Mouse (Mus musculus) C2C12 (cell line): ENCODE data around the gene Mybbp1a. TPM values are rescaled to one million over a fixed set of nuclear protein-coding genes. Genes with fewer than 3 reads are reported as not detected.

Experiments used
- H3K27me3 ChIP-seq: one replicate; pipeline ENCODE4 v1.6.1; 2011; ENCODE audit not compliant: control insufficient read depth, insufficient read depth, insufficient read length
- H3K36me3 ChIP-seq: one replicate; pipeline ENCODE4 v1.6.1; 2011; ENCODE audit not compliant: control insufficient read depth, insufficient read depth
- H3K4me3 ChIP-seq: one replicate; pipeline ENCODE4 v1.5.1; 2011; ENCODE audit warnings: mild to moderate bottlenecking, control low read depth; ENCODE audit not compliant: poor library complexity, insufficient read depth, severe bottlenecking
- H3K79me2 ChIP-seq: one replicate; pipeline ENCODE4 v1.6.1; 2011; ENCODE audit not compliant: control insufficient read depth, insufficient read depth
- H3K79me3 ChIP-seq: one replicate; pipeline ENCODE4 v1.6.1; 2011; ENCODE audit warnings: low read depth, control low read depth
- H3ac ChIP-seq: one replicate; pipeline ENCODE3; 2011; ENCODE audit warnings: low read depth; ENCODE audit not compliant: control insufficient read depth, insufficient read length
- CEBPB ChIP-seq: IDR thresholded peaks from one replicate; pipeline ENCODE4 v1.6.1; 2011; ENCODE audit warnings: low read depth, mild to moderate bottlenecking, control low read depth, moderate library complexity
- CTCF ChIP-seq: IDR thresholded peaks from one replicate; pipeline ENCODE4 v1.5.1; 2011; ENCODE audit not compliant: control insufficient read depth, insufficient read depth, insufficient read length
- FOSL1 ChIP-seq: IDR thresholded peaks from one replicate; pipeline ENCODE4 v1.8.0; 2011; ENCODE audit warnings: mild to moderate bottlenecking, low read length; ENCODE audit not compliant: poor library complexity, insufficient read depth, severe bottlenecking
- MAX ChIP-seq: IDR thresholded peaks from one replicate; pipeline ENCODE4 v1.6.1; 2011; ENCODE audit warnings: mild to moderate bottlenecking, control low read depth
- MYOD1 ChIP-seq: IDR thresholded peaks from one replicate; pipeline ENCODE4 v1.6.1; 2011; ENCODE audit warnings: low read depth; ENCODE audit not compliant: control insufficient read depth, insufficient read length
- MYOG ChIP-seq: IDR thresholded peaks from one replicate; pipeline ENCODE4 v1.6.1; 2011; ENCODE audit not compliant: control insufficient read depth, insufficient read length; ENCODE audit errors: extremely low read depth
- USF1 ChIP-seq: IDR thresholded peaks from one replicate; pipeline ENCODE4 v1.6.1; 2011; ENCODE audit warnings: low read depth, mild to moderate bottlenecking, control low read depth, moderate library complexity
- polyA plus RNA-seq: library from polyadenylated mRNA; unstranded; fragments of >200 nt; fragmentation: generic; extraction: Trizol; gene quantifications from one replicate; pipeline ENCODE4 v1.2.1, GENCODE M21; 2012; ENCODE audit warnings: missing spikeins

Mybbp1a gene
- polyA plus RNA-seq, 1 experiment, result 230 TPM

DNA sequence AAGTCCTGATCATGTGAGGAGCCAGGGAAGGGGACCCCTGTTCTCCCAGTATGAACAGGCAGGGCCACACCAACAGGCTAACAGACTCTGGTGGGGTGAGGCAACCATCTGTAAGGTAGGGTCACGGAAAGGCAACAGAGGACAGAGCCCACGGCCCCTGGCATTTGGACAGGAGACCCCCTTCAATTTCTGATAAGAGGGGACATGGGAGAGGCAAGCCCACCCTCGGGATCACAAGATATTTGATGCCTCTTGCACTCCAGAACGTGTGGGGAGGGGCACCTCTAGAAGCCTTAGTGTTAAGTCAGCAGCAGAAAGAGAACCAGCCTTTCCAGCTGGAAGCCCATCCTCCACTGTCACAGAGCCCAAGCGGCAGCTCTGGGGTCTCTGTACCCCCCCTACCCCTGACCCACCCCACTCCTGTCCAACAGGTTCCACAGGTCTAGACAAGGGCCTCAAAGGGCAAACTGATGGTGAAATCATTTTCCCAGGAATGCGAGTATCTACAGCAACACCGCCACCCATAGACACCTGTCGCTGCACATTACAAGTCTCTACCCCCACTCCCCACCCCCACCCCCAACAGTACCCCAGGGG lies 35.0 kb upstream of the Mybbp1a start:
- Histone ChIP-seq H3K36me3 (no peaks in the 10 kb centered on the region), H3K4me3 (no peak overlapping the region), H3K27me3 (peaks cover 90% of the 10 kb centered on the region), H3ac (no peak overlapping the region), H3K79me2 (no peaks in the 10 kb centered on the region), H3K79me3 (no peaks in the 10 kb centered on the region)
- no peak for TF ChIP-seq USF1
- TF ChIP-seq MYOD1, result no peak

GRCm38 (mm10) chr11:72407081-72407480 lies 34.1 kb upstream of the Mybbp1a start:
- Histone ChIP-seq H3K79me2 (no peaks in the 10 kb centered on the region), H3K27me3 (peaks cover 89% of the 10 kb centered on the region), H3ac (no peak overlapping the region), H3K79me3 (no peaks in the 10 kb centered on the region), H3K4me3 (no peak overlapping the region), H3K36me3 (no peaks in the 10 kb centered on the region)
- TF ChIP-seq USF1 (no peak), FOSL1 (no peak), CEBPB (no peak), MAX (no peak), CTCF (no peak), MYOG (no peak), MYOD1 (no peak)

DNA sequence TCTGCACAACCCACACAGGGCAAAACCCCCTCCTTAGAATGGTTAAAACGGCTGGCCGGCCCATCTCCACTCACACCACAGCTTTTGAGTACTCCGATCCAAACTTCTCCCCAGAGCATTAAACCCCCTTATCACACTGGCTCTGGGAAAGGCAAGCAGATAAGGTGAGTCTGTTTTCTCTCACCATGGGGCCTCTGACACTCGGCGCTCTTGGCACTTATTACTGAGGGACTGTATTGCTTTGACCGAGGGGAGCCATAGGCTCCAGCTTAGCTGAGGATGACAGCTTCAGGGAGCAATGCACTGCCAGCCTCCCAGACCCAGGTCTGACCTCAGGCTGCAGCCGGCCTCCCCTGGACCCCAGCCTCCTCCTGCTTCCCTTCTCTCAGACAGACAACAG lies 33.6 kb upstream of the Mybbp1a start:
- no peaks in the 10 kb centered on the region for H3K36me3 ChIP-seq
- H3K79me3 ChIP-seq, result no peaks in the 10 kb centered on the region
- H3K79me2 ChIP-seq, result no peaks in the 10 kb centered on the region
- TF ChIP-seq MYOD1, result no peak
- no peak for TF ChIP-seq FOSL1
- TF ChIP-seq USF1, result no peak
- TF ChIP-seq MAX, result no peak
- TF ChIP-seq MYOG, result no peak
- TF ChIP-seq CTCF, result no peak
- TF ChIP-seq CEBPB, result no peak
- H3K27me3 ChIP-seq, result peaks cover 86% of the 10 kb centered on the region
- no peak overlapping the region for H3K4me3 ChIP-seq
- H3ac ChIP-seq, result no peak overlapping the region

DNA sequence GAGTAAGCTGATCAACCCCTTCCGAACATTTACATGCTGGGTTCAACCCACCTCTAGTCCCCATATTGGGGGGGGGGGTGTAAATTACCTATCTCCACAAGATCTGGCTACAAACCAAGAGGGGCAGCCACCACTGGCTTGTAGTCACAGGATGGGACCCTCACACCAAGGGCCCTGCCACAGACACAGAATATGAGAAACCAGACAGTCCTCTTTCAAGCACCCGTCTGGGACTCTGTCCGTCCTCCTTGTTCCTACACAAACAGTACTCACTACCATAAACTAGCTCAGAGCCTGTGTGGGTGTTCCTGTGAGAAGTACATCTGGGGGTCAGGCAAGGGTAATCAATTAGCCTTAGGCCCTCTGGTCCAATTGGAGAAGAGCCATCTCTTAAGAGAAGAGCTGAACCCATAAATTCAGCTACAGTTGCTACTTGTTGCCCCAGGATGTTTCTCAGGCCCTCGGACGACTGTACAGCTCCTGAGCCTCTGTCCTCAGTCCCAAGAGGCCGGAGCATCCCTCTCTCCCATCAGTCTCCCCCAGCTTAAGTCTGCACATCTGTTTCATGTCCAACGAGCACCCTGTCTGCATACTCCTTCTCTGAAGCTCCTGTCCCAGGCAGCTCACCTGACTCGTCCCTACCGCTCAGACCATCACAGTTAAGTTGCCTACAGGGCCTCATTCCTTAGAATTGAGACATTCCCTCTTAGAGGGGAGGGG lies 32.5 kb upstream of the Mybbp1a start:
- Histone ChIP-seq H3ac (no peak overlapping the region), H3K79me2 (no peaks in the 10 kb centered on the region), H3K27me3 (peaks cover 86% of the 10 kb centered on the region), H3K36me3 (no peaks in the 10 kb centered on the region), H3K4me3 (no peak overlapping the region), H3K79me3 (no peaks in the 10 kb centered on the region)
- TF ChIP-seq MYOG (no peak), USF1 (no peak), FOSL1 (no peak), CEBPB (no peak), MAX (no peak), CTCF (no peak), MYOD1 (no peak)

DNA sequence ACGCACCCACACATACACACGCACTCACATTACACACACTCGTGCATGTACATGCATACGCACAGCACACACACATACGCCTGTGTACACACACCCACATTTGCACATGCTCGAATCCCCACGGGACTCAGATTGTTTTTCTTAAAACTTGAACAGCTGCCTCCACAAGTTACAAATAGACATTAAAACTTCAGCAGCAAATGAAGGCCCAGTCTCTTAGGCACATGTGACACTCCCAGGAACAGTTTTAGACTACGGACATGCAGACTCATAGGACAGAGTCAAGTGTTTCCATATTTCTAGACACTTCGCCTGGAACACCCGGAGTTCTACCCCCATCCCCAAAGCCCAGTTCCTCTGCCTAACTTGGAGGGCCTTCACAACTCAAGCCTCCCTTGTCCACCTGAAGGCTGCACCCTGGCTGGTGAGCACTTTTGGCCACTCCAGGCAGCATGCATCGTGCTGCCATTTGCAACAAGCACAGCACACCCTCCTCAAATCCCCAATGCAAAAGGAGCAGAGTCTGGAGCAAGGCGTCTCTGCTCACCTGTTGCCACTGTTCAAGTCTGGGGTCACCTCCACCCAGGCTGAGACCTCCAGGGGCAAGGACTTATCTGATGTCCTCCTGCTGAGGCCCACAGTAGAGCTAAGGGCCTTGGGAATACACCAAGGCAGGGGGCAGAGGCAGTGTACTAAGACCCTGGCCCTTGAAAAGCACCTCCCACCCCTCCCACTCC lies 31.3 kb upstream of the Mybbp1a start:
- no peak overlapping the region for H3ac ChIP-seq
- peaks cover 86% of the 10 kb centered on the region for H3K27me3 ChIP-seq
- no peaks in the 10 kb centered on the region for H3K79me2 ChIP-seq
- no peaks in the 10 kb centered on the region for H3K79me3 ChIP-seq
- no peak for TF ChIP-seq MYOG
- H3K4me3 ChIP-seq, result no peak overlapping the region
- H3K36me3 ChIP-seq, result no peaks in the 10 kb centered on the region

GRCm38 (mm10) chr11:72410521-72411092 lies 30.5 kb upstream of the Mybbp1a start:
- Histone ChIP-seq H3K36me3 (no peaks in the 10 kb centered on the region), H3ac (no peak overlapping the region), H3K79me3 (no peaks in the 10 kb centered on the region), H3K79me2 (no peaks in the 10 kb centered on the region), H3K4me3 (no peak overlapping the region), H3K27me3 (peaks cover 88% of the 10 kb centered on the region)
- TF ChIP-seq CTCF, result no peak
- TF ChIP-seq FOSL1, result no peak
- no peak for TF ChIP-seq MYOD1
- no peak for TF ChIP-seq CEBPB
- TF ChIP-seq MAX, result no peak
- TF ChIP-seq USF1, result no peak
- no peak for TF ChIP-seq MYOG
